Mouse (Mus musculus): ENCODE data around the gene Slfn2. TPM values are rescaled to one million over a fixed set of nuclear protein-coding genes. Genes with fewer than 3 reads are reported as not detected.

The Slfn2 gene
- total RNA-seq, 1 experiment: 2.0 TPM

DNA sequence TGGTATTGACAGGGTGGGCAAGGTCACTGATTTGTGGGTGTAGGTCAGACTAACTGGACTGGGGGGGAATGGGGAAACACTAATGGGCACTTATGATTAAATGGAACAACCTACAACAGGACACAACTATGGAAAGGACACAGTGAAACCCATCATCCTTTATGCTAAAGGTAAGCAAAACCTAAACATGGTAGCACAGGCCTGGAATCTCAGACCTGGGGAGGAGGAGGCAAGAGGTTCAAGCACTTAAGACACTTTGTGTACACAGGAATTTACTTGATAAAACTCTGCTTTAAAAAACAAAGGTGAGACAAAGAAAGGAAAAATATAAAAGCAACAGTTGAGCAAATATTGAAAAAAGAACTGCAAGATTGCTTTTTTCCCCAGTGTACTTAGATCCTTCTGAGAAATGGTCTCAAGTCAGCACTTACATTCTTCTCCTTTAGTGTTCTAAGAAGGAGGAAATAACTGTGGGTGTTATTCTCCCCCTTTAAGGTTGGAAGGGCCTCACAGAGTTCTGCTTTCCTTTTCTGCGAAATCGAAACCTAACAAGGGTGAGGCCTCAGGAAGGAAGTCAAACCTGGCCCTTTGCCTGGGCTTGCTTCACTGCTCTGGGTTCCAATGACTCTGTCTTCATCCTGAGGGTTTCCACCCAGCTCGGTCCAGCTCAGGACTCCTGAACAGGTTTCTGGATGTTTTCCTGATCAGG lies 13.0 kb downstream of the Slfn2 start:
- Histone ChIP-seq H3K4me3 (ENCODE audit: insufficient read depth in 1 of 2, low read depth in 1 of 2, low read length in 2 of 2, poor library complexity in 1 of 2, severe bottlenecking in 1 of 2) (no peak overlapping the region), H3K4me1 (ENCODE audit: control insufficient read depth in 2 of 2, insufficient read depth in 2 of 2, low read length in 2 of 2, poor library complexity in 1 of 2) (no peaks in the 10 kb centered on the region), H3K9ac (ENCODE audit: insufficient read depth, low read depth, low read length, poor library complexity, severe bottlenecking) (no peak overlapping the region), H3K27ac (ENCODE audit: insufficient read depth, low read depth, low read length, poor library complexity, severe bottlenecking) (no peak overlapping the region), H3K9me3 (ENCODE audit: control insufficient read depth, insufficient read depth, low read depth, low read length) (no peaks in the 10 kb centered on the region; the same call in 1 of the 2 replicates), H3K36me3 (ENCODE audit: control insufficient read depth, insufficient read depth, low read length, poor library complexity, severe bottlenecking) (no peaks in the 10 kb centered on the region)
- in situ Hi-C loops (cut with MboI; ENCODE audit: low sequenced_read_pairs in 2 of 2, unreplicated experiment in 2 of 2): no loop called here
- TF ChIP-seq ZC3H11A (IDR thresholded peaks at IDR 0.05; ENCODE audit: borderline replicate concordance, low read depth, low read length) (no peak), MAFK (IDR thresholded peaks at IDR 0.05; ENCODE audit: insufficient read depth, low read depth, low read length) (no peak), ZNF384 (IDR thresholded peaks at IDR 0.05; ENCODE audit: low read depth, low read length) (no peak), HCFC1 (IDR thresholded peaks at IDR 0.05; ENCODE audit: borderline replicate concordance, insufficient read depth, low read length) (no peak), CHD2 (IDR thresholded peaks at IDR 0.05; ENCODE audit: low read depth, low read length) (no peak)
- DNase-seq (ENCODE audit: low read depth, low spot score): no peak

DNA sequence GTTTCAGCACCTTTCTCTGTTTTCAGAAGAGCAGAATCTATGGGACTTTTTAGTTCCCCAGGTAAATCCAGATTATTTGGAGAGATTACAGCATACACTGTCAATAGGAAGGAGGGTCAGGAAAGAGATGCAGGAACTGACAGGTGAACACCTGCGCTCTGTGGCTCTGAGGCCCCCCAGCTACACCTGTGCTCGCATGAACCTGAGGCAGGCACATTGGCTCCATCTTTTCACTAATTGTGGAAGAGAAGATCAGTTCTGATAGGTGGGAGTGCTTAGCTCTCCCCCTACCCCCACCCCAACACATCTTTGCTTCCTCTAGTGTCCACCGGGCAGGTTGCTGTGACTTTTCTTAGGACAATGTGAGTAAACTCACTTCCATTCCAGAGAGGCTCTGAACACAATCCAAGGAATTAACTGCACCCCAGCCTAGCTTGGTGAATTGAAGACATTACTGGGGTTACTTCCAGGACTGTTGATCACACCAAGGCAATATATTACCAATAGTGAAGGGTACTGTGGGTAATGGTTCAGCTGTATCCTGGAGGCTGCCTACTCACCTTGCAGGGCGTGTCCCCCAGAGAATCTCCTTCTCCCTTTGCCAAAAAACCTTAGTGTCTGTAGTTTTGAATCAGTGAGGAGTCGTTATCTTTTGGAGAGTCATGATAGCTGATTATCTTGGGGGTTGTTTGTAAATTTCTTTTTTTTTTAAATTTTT lies 13.7 kb downstream of the Slfn2 start:
- Histone ChIP-seq H3K4me3 (ENCODE audit: insufficient read depth in 1 of 2, low read depth in 1 of 2, low read length in 2 of 2, poor library complexity in 1 of 2, severe bottlenecking in 1 of 2) (no peak overlapping the region), H3K27ac (ENCODE audit: insufficient read depth, low read depth, low read length, poor library complexity, severe bottlenecking) (no peak overlapping the region), H3K4me1 (ENCODE audit: control insufficient read depth in 2 of 2, insufficient read depth in 2 of 2, low read length in 2 of 2, poor library complexity in 1 of 2) (no peaks in the 10 kb centered on the region), H3K9me3 (ENCODE audit: control insufficient read depth, insufficient read depth, low read depth, low read length) (no peaks in the 10 kb centered on the region; the same call in 1 of the 2 replicates), H3K36me3 (ENCODE audit: control insufficient read depth, insufficient read depth, low read length, poor library complexity, severe bottlenecking) (no peaks in the 10 kb centered on the region), H3K9ac (ENCODE audit: insufficient read depth, low read depth, low read length, poor library complexity, severe bottlenecking) (no peak overlapping the region)
- in situ Hi-C loops (cut with MboI; ENCODE audit: low sequenced_read_pairs in 2 of 2, unreplicated experiment in 2 of 2): no loop called here
- TF ChIP-seq CHD2 (IDR thresholded peaks at IDR 0.05; ENCODE audit: low read depth, low read length) (no peak), MAFK (IDR thresholded peaks at IDR 0.05; ENCODE audit: insufficient read depth, low read depth, low read length) (no peak), ZC3H11A (IDR thresholded peaks at IDR 0.05; ENCODE audit: borderline replicate concordance, low read depth, low read length) (no peak), ZNF384 (IDR thresholded peaks at IDR 0.05; ENCODE audit: low read depth, low read length) (no peak), HCFC1 (IDR thresholded peaks at IDR 0.05; ENCODE audit: borderline replicate concordance, insufficient read depth, low read length) (no peak)
- no peak for DNase-seq (ENCODE audit: low read depth, low spot score)

DNA sequence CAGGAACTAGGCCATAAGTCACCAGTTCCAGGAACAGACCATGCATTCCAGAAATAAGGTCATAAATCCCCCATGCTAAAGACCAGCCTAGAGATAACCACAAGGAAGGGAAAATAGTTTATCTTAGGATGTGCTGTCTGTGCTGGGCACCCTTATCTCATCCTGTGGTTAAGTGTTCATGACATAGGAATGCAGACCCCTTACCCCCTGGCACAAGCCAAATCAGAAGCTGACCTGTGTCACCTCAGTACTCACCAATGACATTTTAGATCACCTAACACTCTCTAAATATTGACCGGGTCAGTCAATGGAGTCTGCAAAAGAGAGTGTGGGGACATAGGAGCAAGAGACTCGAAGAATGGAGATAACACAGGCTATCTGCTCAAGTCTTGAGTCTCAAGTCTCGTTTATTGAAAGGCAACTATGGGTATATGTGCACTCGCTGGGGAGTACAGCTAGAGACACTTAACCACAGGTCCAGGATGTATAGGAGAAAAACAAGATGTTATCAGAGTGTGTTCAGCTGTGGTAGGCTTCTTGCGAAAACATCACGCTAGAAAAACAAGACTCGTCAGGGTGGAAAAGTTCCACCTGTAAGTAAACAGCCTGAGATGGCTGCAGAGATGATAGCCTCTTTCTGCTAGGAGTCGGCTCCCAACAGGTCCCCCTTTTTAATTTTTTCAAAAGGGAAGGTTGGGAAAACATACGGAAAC lies 14.7 kb downstream of the Slfn2 start:
- Histone ChIP-seq H3K27ac (ENCODE audit: insufficient read depth, low read depth, low read length, poor library complexity, severe bottlenecking) (no peak overlapping the region), H3K9me3 (ENCODE audit: control insufficient read depth, insufficient read depth, low read depth, low read length) (no peaks in the 10 kb centered on the region; the same call in 1 of the 2 replicates), H3K4me3 (ENCODE audit: insufficient read depth in 1 of 2, low read depth in 1 of 2, low read length in 2 of 2, poor library complexity in 1 of 2, severe bottlenecking in 1 of 2) (no peak overlapping the region), H3K4me1 (ENCODE audit: control insufficient read depth in 2 of 2, insufficient read depth in 2 of 2, low read length in 2 of 2, poor library complexity in 1 of 2) (no peaks in the 10 kb centered on the region), H3K36me3 (ENCODE audit: control insufficient read depth, insufficient read depth, low read length, poor library complexity, severe bottlenecking) (no peaks in the 10 kb centered on the region), H3K9ac (ENCODE audit: insufficient read depth, low read depth, low read length, poor library complexity, severe bottlenecking) (no peak overlapping the region)
- in situ Hi-C loops (cut with MboI; ENCODE audit: low sequenced_read_pairs in 2 of 2, unreplicated experiment in 2 of 2): no loop called here
- DNase-seq (ENCODE audit: low read depth, low spot score): no peak
- TF ChIP-seq ZNF384 (IDR thresholded peaks at IDR 0.05; ENCODE audit: low read depth, low read length) (no peak), HCFC1 (IDR thresholded peaks at IDR 0.05; ENCODE audit: borderline replicate concordance, insufficient read depth, low read length) (no peak), CHD2 (IDR thresholded peaks at IDR 0.05; ENCODE audit: low read depth, low read length) (no peak), MAFK (IDR thresholded peaks at IDR 0.05; ENCODE audit: insufficient read depth, low read depth, low read length) (no peak), ZC3H11A (IDR thresholded peaks at IDR 0.05; ENCODE audit: borderline replicate concordance, low read depth, low read length) (no peak)

DNA sequence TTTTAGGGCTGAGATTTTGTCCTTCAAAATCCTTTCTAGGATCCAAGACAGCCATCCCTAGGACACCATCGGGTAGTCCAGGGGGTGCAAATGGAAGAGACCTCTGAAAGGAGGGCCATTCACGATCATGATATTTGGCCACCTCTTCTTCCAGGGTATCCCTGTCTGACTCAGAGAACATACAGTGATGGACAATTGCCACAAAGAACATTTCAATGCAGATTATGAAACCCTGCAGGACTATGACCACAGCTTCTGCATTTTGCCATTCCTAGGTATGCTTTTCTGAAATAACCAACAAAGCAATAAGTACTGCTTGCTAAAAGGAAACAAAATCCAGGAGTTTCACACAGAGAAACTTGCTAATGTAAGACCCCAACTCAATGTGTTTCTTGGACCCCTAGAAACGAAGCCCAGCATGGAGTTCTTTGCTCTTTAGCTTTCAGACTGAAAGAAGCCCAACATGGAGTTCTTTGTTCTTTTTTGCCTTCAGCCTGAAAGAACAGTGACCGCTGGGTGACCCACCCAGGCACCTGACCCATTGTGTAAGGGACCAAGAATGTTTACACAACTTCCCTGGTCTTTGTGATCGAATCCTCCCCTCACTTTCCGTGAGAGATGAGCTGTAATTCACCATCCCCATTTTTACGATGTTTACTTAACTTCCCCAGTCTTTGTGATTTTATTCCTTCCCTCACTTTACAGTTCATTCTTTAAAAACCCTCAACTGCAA lies 18.0 kb downstream of the Slfn2 start:
- H3K36me3 ChIP-seq (ENCODE audit: control insufficient read depth, insufficient read depth, low read length, poor library complexity, severe bottlenecking): no peaks in the 10 kb centered on the region
- H3K4me3 ChIP-seq (ENCODE audit: insufficient read depth in 1 of 2, low read depth in 1 of 2, low read length in 2 of 2, poor library complexity in 1 of 2, severe bottlenecking in 1 of 2): no peak overlapping the region
- H3K9ac ChIP-seq (ENCODE audit: insufficient read depth, low read depth, low read length, poor library complexity, severe bottlenecking): no peak overlapping the region
- H3K27ac ChIP-seq (ENCODE audit: insufficient read depth, low read depth, low read length, poor library complexity, severe bottlenecking): no peak overlapping the region
- in situ Hi-C loops (cut with MboI; ENCODE audit: low sequenced_read_pairs in 2 of 2, unreplicated experiment in 2 of 2): no loop called here
- no peaks in the 10 kb centered on the region; the same call in 1 of the 2 replicates for H3K9me3 ChIP-seq (ENCODE audit: control insufficient read depth, insufficient read depth, low read depth, low read length)
- no peak for DNase-seq (ENCODE audit: low read depth, low spot score)
- TF ChIP-seq ZC3H11A (IDR thresholded peaks at IDR 0.05; ENCODE audit: borderline replicate concordance, low read depth, low read length) (no peak), MAFK (IDR thresholded peaks at IDR 0.05; ENCODE audit: insufficient read depth, low read depth, low read length) (no peak)
- no peaks in the 10 kb centered on the region for H3K4me1 ChIP-seq (ENCODE audit: control insufficient read depth in 2 of 2, insufficient read depth in 2 of 2, low read length in 2 of 2, poor library complexity in 1 of 2)

Data from ES-E14 (cell line).